Mouse (Mus musculus) thymus, postnatal 10 days (tissue): ENCODE measurements around the gene Iqch.
A peak's percentile ranks its signal among the peaks of the same experiment; 100 is the strongest.

Source experiments
- DNase-seq, 2 experiments: peaks; one replicate each; pipeline ENCODE4 v3.0.0; 2021; ENCODE audit warnings: low spot score in 2 of 2

The Iqch gene

GRCm38 (mm10) chr9:63377270-63378142 lies 224.8 kb downstream of the Iqch start, which contains the start of gene Map2k5:
TSS of gene Map2k5 (minus strand) at chr9:63377902.
- DNase-seq = peak; percentile 88 to 92

GRCm38 (mm10) chr9:63373315-63373714 lies 229.0 kb downstream of the Iqch start:
- DNase-seq = no peak

GRCm38 (mm10) chr9:63372541-63372940 lies 229.8 kb downstream of the Iqch start:
- no peak for DNase-seq
